Mouse (Mus musculus): ENCODE measurements at regions not wholly inside any gene's neighbourhood (a gene's known extent, or its start where the extent isn't known, plus 50 kb on each side); places are given as distances from the start of the nearest gene placed in this dataset.

DNA sequence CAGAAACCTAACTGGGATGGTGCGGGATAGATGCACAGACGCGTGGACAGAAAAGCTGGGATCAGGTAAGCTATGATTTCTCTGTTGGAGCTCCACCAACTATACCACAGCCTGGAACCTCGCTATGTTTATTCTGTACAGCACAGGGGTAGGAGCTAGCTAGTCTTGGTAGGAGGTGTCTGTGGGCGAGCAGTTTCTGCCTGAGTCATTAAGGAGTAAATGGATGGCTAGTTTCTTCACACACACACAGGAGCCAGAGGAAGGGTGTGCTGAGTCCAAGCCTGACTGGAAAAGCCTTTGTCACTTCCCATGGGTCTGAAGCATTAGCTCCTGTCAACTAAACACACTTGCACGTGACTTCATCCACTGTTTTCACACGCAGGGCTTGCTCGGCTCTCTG is 53.1 kb upstream of the Ubl3 start:
- no peak for DNase-seq
